Mouse (Mus musculus): Measurements from ENCODE around the gene Ppip5k2.

Ppip5k2 gene

GRCm38 (mm10) chr1:97661406-97662241 is 108.6 kb downstream of the Ppip5k2 start, which contains the start of gene D1Ertd622e:
TSS of gene D1Ertd622e (minus strand) at chr1:97662074.
- peak; percentile 68 to 77 for DNase-seq (ENCODE audit: low spot score in 2 of 2)

GRCm38 (mm10) chr1:97660687-97661405 is 109.4 kb downstream of the Ppip5k2 start:
- peak; percentile 74 to 81 for DNase-seq (ENCODE audit: low spot score in 2 of 2)

- no peak for DNase-seq (ENCODE audit: low spot score in 2 of 2)
These were observed 110.8 kb downstream of the Ppip5k2 start for GRCm38 (mm10) chr1:97659405-97659804.

GRCm38 (mm10) chr1:97657786-97658185 is 112.4 kb downstream of the Ppip5k2 start:
- no peak for DNase-seq (ENCODE audit: low spot score in 2 of 2)

- no peak for DNase-seq (ENCODE audit: low spot score in 2 of 2)
These were observed 113.0 kb downstream of the Ppip5k2 start for GRCm38 (mm10) chr1:97657201-97657600.

All from right cerebral cortex, adult 2 months (tissue).